Mouse (Mus musculus) gonadal fat pad, adult 2 months (tissue): ENCODE results near the gene Hist1h2ap. TPM values are rescaled to one million over a fixed set of nuclear protein-coding genes. Genes with fewer than 3 reads are reported as not detected.
"Not testable (repeated sequence)": the region's sequence is repeated elsewhere in the genome, so short reads cannot be mapped to it uniquely, and the experiment has no call there.

Experiments
- DNase-seq: peaks from one replicate; pipeline ENCODE4 v3.0.0-alpha.2; 2012; ENCODE audit warnings: low read depth
- polyA plus RNA-seq: library from polyadenylated mRNA; depleted of rRNA; stranded (reverse); fragments of >200 nt; gene quantifications from 2 replicates; pipeline ENCODE4 v1.2.3, GENCODE M21; 2012; rRNA removed

Gene Hist1h2ap
- polyA plus RNA-seq, 1 experiment = 16.8 TPM

GRCm38 (mm10) chr13:21810073-21810472 lies 23.2 kb downstream of the Hist1h2ap start, which contains the start of the genes Hist1h2bq and Hist1h2ao:
Gene Hist1h2bq, minus strand, starts transcription at chr13:21810197.
Gene Hist1h2ao, plus strand, starts transcription at chr13:21810465.
- DNase-seq = not testable (repeated sequence)

- DNase-seq = not testable (repeated sequence)
Observed at GRCm38 (mm10) chr13:21803058-21803457, 30.2 kb downstream of the Hist1h2ap start.

GRCm38 (mm10) chr13:21797163-21797562 lies 36.1 kb downstream of the Hist1h2ap start:
- DNase-seq = not testable (repeated sequence)

GRCm38 (mm10) chr13:21795584-21795983 lies 37.7 kb downstream of the Hist1h2ap start:
- no peak for DNase-seq

GRCm38 (mm10) chr13:21790601-21791283 lies 42.6 kb downstream of the Hist1h2ap start:
- DNase-seq = no peak

GRCm38 (mm10) chr13:21789925-21790324 lies 43.4 kb downstream of the Hist1h2ap start:
- no peak for DNase-seq

GRCm38 (mm10) chr13:21787760-21788593 lies 45.3 kb downstream of the Hist1h2ap start:
- DNase-seq = no peak

- peak; percentile 94 for DNase-seq
Observed at GRCm38 (mm10) chr13:21786899-21787629, 46.2 kb downstream of the Hist1h2ap start, which contains the start of the genes Hist1h2an and Hist1h2bp. Gene Hist1h2an, minus strand, starts transcription at chr13:21787218. Gene Hist1h2bp, plus strand, starts transcription at chr13:21787461.

GRCm38 (mm10) chr13:21786189-21786898 lies 47.0 kb downstream of the Hist1h2ap start:
- no peak for DNase-seq

- DNase-seq = no peak
Observed at GRCm38 (mm10) chr13:21784311-21784710, 49.0 kb downstream of the Hist1h2ap start.

GRCm38 (mm10) chr13:21783734-21784161 lies 49.6 kb downstream of the Hist1h2ap start:
- DNase-seq = no peak

- DNase-seq = no peak
Observed at GRCm38 (mm10) chr13:21783255-21783617, 50.1 kb downstream of the Hist1h2ap start, which contains the start of gene Hist1h3i. Gene Hist1h3i, minus strand, starts transcription at chr13:21783370.

Other genes with a start within 250 kb of the Hist1h2ap start
- gene Olfr1362, start 219.5 kb downstream of the Hist1h2ap start, polyA plus RNA-seq = not detected in 2 replicates
- not detected in 2 replicates for gene Olfr11, start 191.0 kb downstream of the Hist1h2ap start, polyA plus RNA-seq
- gene Olfr1361, start 170.1 kb downstream of the Hist1h2ap start, polyA plus RNA-seq = not detected in 2 replicates
- gene Olfr1360, start 156.1 kb downstream of the Hist1h2ap start, polyA plus RNA-seq = not detected in 2 replicates
- not detected in 2 replicates for gene Olfr1359, start 135.4 kb downstream of the Hist1h2ap start, polyA plus RNA-seq
- gene Hist1h2bl, start 117.4 kb downstream of the Hist1h2ap start, polyA plus RNA-seq = 1.8 TPM in 1 of 2 replicates, not detected in the other
- gene Hist1h2ai, start 117.1 kb downstream of the Hist1h2ap start, polyA plus RNA-seq = 3.0 and 4.3 TPM in 2 replicates
- gene Hist1h3h, start 115.8 kb downstream of the Hist1h2ap start, polyA plus RNA-seq = 4.0 and 12.7 TPM in 2 replicates
- gene Hist1h2bm, start 111.5 kb downstream of the Hist1h2ap start, polyA plus RNA-seq = 0.65 TPM in 1 of 2 replicates, not detected in the other
- gene Hist1h4j, start 98.4 kb downstream of the Hist1h2ap start, polyA plus RNA-seq = 0.97 and 1.7 TPM in 2 replicates
- 3.7 and 10.4 TPM in 2 replicates for gene Hist1h4k, start 83.0 kb downstream of the Hist1h2ap start, polyA plus RNA-seq
- 1.1 and 1.3 TPM in 2 replicates for gene Hist1h2ak, start 79.7 kb downstream of the Hist1h2ap start, polyA plus RNA-seq
- 0.98 and 1.1 TPM in 2 replicates for gene Hist1h2bn, start 79.4 kb downstream of the Hist1h2ap start, polyA plus RNA-seq
- 0.43 TPM in 2 replicates for gene Hist1h1b, start 52.9 kb downstream of the Hist1h2ap start, polyA plus RNA-seq
- gene Hist1h3i, start 50.1 kb downstream of the Hist1h2ap start, polyA plus RNA-seq = 5.2 and 5.7 TPM in 2 replicates
- gene Hist1h2an, start 46.3 kb downstream of the Hist1h2ap start, polyA plus RNA-seq = 1.4 and 2.6 TPM in 2 replicates
- gene Hist1h2bp, start 46.0 kb downstream of the Hist1h2ap start, polyA plus RNA-seq = 1.3 and 4.4 TPM in 2 replicates
- 6.5 and 38.5 TPM in 2 replicates for gene Hist1h2bq, start 23.3 kb downstream of the Hist1h2ap start, polyA plus RNA-seq
- not detected in 2 replicates for gene Hist1h2ao, start 23.0 kb downstream of the Hist1h2ap start, polyA plus RNA-seq
- gene Hist1h4m, start 21.8 kb downstream of the Hist1h2ap start, polyA plus RNA-seq = not detected in 2 replicates
- gene Hist1h4n, start 1.3 kb downstream of the Hist1h2ap start, polyA plus RNA-seq = 14.4 and 25.0 TPM in 2 replicates
- 4.6 and 35.6 TPM in 2 replicates for gene Hist1h2br, start 236 bp upstream of the Hist1h2ap start, polyA plus RNA-seq
- 0.81 and 1.4 TPM in 2 replicates for gene Zfp184, start 111.6 kb upstream of the Hist1h2ap start, polyA plus RNA-seq
- gene Pom121l2, start 147.7 kb upstream of the Hist1h2ap start, polyA plus RNA-seq = 0.11 and 0.46 TPM in 2 replicates
- gene Prss16, start 176.2 kb upstream of the Hist1h2ap start, polyA plus RNA-seq = 0.15 TPM in 1 of 2 replicates, not detected in the other
- gene Hist1h2ah, start 202.1 kb upstream of the Hist1h2ap start, polyA plus RNA-seq = 4.9 TPM in 1 of 2 replicates, not detected in the other
- gene Hist1h2bk, start 202.4 kb upstream of the Hist1h2ap start, polyA plus RNA-seq = 0.51 and 3.1 TPM in 2 replicates
- gene Hist1h4i, start 207.9 kb upstream of the Hist1h2ap start, polyA plus RNA-seq = 7.5 and 10.7 TPM in 2 replicates
- 0.99 TPM in 1 of 2 replicates, not detected in the other for gene Hist1h2ag, start 209.4 kb upstream of the Hist1h2ap start, polyA plus RNA-seq
- gene Hist1h2bj, start 209.7 kb upstream of the Hist1h2ap start, polyA plus RNA-seq = 1.2 and 3.0 TPM in 2 replicates